21 mouse cellular contexts compared by ENCODE assay signal in genomic region chr4:123331326-123331725, GRCm38 (mm10). TPM values are rescaled to one million over a fixed set of nuclear protein-coding genes. Genes with fewer than 3 reads are reported as not detected.
"Had no signal": no experiment of that assay in that cellular context is flagged by ENCODE, and none has a peak within 500 bp of the region (broad histone marks: within the 10 kb centered on the region; RNA-seq: fewer than 3 reads in every experiment).

No protein-coding gene starts in this region.

- H3K4me3 ChIP-seq: neural tube, embryonic 13.5 days; neural tube, embryonic 15.5 days; stomach, embryonic 15.5 days had no signal

- H3K9ac ChIP-seq: neural tube, embryonic 13.5 days; neural tube, embryonic 15.5 days; stomach, embryonic 15.5 days had no signal

- DNase-seq: retina, postnatal 1 day; right cerebral cortex, adult 18-20 months; right cerebral cortex, postnatal 14 days; right cerebral cortex, postnatal 25 days; right cerebral cortex, postnatal 4 days; spleen, adult 18-20 months; thymus, adult 18-20 months; thymus, adult 2 months; thymus, postnatal 14 days; thymus, postnatal 25 days; thymus, postnatal 36 days; thymus, postnatal 4 days had no signal

- H3K36me3 ChIP-seq: neural tube, embryonic 13.5 days; neural tube, embryonic 15.5 days; stomach, embryonic 15.5 days had no signal

- H3K9me3 ChIP-seq: neural tube, embryonic 13.5 days; neural tube, embryonic 15.5 days; stomach, embryonic 15.5 days had no signal

- H3K27ac ChIP-seq: neural tube, embryonic 13.5 days; neural tube, embryonic 15.5 days; stomach, embryonic 15.5 days; stomach, postnatal 0 days had no signal

- H3K27me3 ChIP-seq: neural tube, embryonic 13.5 days; neural tube, embryonic 15.5 days had no signal

- H3K4me1 ChIP-seq: neural tube, embryonic 15.5 days; stomach, embryonic 15.5 days had no signal

- H3K4me2 ChIP-seq: neural tube, embryonic 13.5 days; neural tube, embryonic 15.5 days; stomach, embryonic 15.5 days had no signal

RNA-seq across cellular contexts. Expression of gene Oxct2a, which starts 7.9 kb away (rescaled TPM):
- polyA plus RNA-seq: neural tube, embryonic 13.5 days; neural tube, embryonic 14.5 days; stomach, embryonic 14.5 days; stomach, embryonic 15.5 days; stomach, embryonic 16.5 days; stomach, postnatal 0 days; thymus, postnatal 0 days; urinary bladder, adult 2 months had no signal

RNA-seq across cellular contexts. Expression of gene Bmp8a, which starts 11.7 kb away (rescaled TPM):
- polyA plus RNA-seq: stomach, embryonic 14.5 days had no signal
